Mouse (Mus musculus) bone marrow macrophage, adult 2 months (primary cell): ENCODE measurements around the gene Atp10a.

Experiments used
- CTCF ChIP-seq: IDR thresholded peaks from 2 replicates; pipeline ENCODE4 v1.5.1; 2012; ENCODE audit warnings: low read depth, mild to moderate bottlenecking, low read length, moderate library complexity
- POLR2A ChIP-seq: IDR thresholded peaks from 2 replicates; pipeline ENCODE4 v1.6.1; 2012; ENCODE audit warnings: mild to moderate bottlenecking, low read depth, low read length, borderline replicate concordance

GRCm38 (mm10) chr7:58629233-58629632 is 26.7 kb upstream of the Atp10a start:
- TF ChIP-seq CTCF, result no peak
- TF ChIP-seq POLR2A, result no peak
